Mouse (Mus musculus): ENCODE measurements around the gene Ncs1. TPM values are rescaled to one million over a fixed set of nuclear protein-coding genes. Genes with fewer than 3 reads are reported as not detected.
A peak's percentile ranks its signal among the peaks of the same experiment; 100 is the strongest.

The Ncs1 gene
- polyA plus RNA-seq, 1 experiment from 2014 or later: 44.7 TPM

DNA sequence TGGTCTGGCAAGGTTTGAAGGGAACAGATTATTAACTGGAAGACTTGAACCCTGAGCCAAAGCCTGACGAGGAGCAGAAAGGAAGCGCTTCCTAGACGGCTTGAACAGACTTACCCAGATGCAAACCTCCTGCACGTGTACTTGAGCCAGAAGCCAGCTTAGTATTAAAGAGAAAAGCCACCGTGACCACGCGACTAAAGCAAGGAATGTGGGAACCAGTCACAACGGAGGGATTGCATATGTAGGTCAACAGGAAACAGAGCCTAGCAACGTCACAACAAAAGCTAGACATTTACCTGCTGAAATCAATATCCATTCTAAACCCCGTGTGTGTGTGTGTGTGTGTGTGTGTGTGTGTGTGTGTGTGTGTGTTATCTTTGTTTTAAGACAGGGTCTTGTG, 81.6 kb downstream of the Ncs1 start:
- Histone ChIP-seq H3K36me3 (no peaks in the 10 kb centered on the region), H3K27ac (no peak overlapping the region), H3K4me3 (no peak overlapping the region), H3K4me1 (peaks cover 21% of the 10 kb centered on the region; the same call in 1 of the 2 replicates), H3K9me3 (no peaks in the 10 kb centered on the region), H3K27me3 (ENCODE audit: insufficient read depth, poor library complexity, severe bottlenecking) (peaks cover 16% of the 10 kb centered on the region; the same call in 1 of the 2 replicates)
- 66% methylated on average over 10 of the region's 10 CpGs for WGBS
- DNase-seq (ENCODE audit: low spot score): no peak

DNA sequence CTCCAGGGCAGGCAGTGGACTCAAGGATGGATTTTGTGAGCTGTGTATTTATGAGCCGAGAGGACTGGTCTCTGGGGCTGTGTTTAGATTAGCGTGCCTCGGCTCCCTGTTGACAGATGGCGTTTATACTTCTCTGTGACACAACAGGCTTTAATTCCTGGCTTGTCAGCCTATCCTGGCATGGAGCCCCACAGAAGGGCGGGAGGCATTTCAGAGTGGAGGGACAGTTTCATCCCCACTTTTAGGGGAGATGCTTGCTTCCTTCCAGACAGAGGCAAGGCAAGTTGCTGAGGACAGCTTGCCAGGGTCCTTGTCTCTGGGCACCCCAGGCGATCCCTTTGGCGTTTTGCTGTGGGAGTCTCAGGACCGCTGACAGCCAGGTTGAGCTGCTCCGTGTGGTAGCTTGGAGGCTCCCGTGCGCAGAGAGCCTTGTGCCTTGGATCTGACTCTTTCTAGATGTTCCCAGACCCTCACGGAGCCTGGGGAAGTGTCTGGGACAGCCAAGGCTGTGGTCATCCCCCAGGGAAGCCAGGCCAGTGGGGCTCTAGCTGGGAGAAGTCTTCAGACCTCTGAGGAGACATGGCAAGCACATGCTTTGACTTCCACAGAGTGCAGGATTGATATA, 92.2 kb downstream of the Ncs1 start:
- peak overlapping the region; percentile 19; the same call in 1 of the 2 replicates for H3K27ac ChIP-seq
- H3K4me1 ChIP-seq: peaks cover 49% of the 10 kb centered on the region
- H3K27me3 ChIP-seq (ENCODE audit: insufficient read depth, poor library complexity, severe bottlenecking): peaks cover 55% of the 10 kb centered on the region
- no peaks in the 10 kb centered on the region for H3K36me3 ChIP-seq
- no peaks in the 10 kb centered on the region for H3K9me3 ChIP-seq
- WGBS: 50% methylated on average over 12 of the region's 12 CpGs
- H3K4me3 ChIP-seq: no peak overlapping the region
- DNase-seq (ENCODE audit: low spot score): no peak

DNA sequence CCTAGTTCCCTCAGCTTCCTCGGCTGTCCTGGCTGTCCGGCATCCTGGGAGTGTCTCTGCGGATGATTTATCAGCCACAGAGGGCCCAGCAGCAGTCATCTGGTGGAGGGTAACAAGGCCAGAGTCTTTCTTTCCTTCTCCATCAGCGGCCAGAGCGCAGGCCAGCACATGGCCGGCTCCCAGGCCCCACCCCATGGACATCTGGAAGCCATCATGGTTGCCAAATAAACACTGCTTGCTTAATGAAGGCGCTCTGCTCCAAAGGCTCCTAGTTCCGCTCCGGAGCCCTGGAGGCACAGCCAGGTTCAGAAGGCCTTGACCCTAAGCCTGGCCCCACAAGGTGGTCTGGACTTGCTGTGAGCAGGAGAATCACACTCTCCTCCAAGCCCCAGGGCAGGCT, 94.2 kb downstream of the Ncs1 start:
- Histone ChIP-seq H3K27ac (0 out of 2 replicates have a peak overlapping the region, but pooled peaks have one; percentile 36), H3K4me3 (no peak overlapping the region), H3K9me3 (no peaks in the 10 kb centered on the region), H3K4me1 (peaks cover 47% of the 10 kb centered on the region), H3K27me3 (ENCODE audit: insufficient read depth, poor library complexity, severe bottlenecking) (peaks cover 72% of the 10 kb centered on the region), H3K36me3 (no peaks in the 10 kb centered on the region)
- no peak for DNase-seq (ENCODE audit: low spot score)
- WGBS: 41% methylated on average over 9 of the region's 9 CpGs

DNA sequence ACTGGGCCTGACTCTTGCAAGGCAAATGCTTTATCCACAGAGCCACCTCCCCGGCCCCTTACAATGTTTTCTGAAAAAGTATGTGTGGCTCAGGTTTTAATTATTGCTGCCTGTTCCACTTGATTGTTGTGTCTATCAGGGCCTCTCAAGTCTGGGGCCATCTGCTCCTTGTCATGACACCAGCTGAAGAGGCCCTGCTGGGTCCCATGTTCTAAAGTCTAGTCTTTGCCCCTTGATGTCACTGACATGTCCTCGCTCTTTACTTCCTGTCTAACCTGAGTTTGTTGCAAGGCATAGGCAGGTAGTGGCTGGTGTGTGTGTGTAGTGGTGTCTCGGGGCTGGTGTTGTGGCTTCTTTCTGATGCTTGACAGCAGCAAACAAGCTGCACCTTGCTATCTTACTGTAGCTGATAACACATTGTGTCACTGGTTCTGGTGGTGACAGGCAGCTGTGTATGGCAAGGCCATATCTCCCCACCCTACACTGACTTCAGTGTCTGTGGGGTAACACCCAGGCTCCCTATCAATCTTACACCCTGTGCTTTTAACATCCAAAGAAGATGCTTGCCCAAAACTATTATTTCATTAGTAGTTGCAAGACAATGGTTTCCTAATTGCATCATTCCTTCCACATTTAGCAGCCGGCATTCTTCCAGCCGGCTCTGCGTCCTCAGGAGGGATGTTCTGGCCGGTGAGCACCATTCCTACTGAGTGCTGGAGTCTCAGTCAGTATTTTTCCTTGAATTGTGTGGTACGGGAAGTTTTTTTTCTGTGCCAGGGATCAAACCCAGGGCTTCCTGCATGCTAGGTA, 96.3 kb downstream of the Ncs1 start:
- Histone ChIP-seq H3K4me3 (no peak overlapping the region), H3K4me1 (peaks cover 44% of the 10 kb centered on the region), H3K27ac (no peak overlapping the region), H3K36me3 (no peaks in the 10 kb centered on the region), H3K9me3 (no peaks in the 10 kb centered on the region), H3K27me3 (ENCODE audit: insufficient read depth, poor library complexity, severe bottlenecking) (peaks cover 55% of the 10 kb centered on the region)
- peak; percentile 81 for DNase-seq (ENCODE audit: low spot score)
- WGBS: 21% methylated on average over 8 of the region's 8 CpGs

Other genes with a start within 250 kb of the Ncs1 start
- 17.7 and 21.6 TPM in 2 replicates for gene Fnbp1, start 103.8 kb upstream of the Ncs1 start, polyA plus RNA-seq (2016; fragmentation: Nextera tagmentation; extraction: Ambion mirVana)
- gene Gpr107, start 93.5 kb upstream of the Ncs1 start, polyA plus RNA-seq (2016; fragmentation: Nextera tagmentation; extraction: Ambion mirVana): 35.9 and 37.4 TPM in 2 replicates
- 0.33 and 0.52 TPM in 2 replicates for gene Hmcn2, start 68.6 kb downstream of the Ncs1 start, polyA plus RNA-seq (2016; fragmentation: Nextera tagmentation; extraction: Ambion mirVana)
- 8.9 and 18.2 TPM in 2 replicates for gene Ass1, start 224.4 kb downstream of the Ncs1 start, polyA plus RNA-seq (2016; fragmentation: Nextera tagmentation; extraction: Ambion mirVana)